Mouse (Mus musculus): ENCODE data around the gene Rhoa.

DNA sequence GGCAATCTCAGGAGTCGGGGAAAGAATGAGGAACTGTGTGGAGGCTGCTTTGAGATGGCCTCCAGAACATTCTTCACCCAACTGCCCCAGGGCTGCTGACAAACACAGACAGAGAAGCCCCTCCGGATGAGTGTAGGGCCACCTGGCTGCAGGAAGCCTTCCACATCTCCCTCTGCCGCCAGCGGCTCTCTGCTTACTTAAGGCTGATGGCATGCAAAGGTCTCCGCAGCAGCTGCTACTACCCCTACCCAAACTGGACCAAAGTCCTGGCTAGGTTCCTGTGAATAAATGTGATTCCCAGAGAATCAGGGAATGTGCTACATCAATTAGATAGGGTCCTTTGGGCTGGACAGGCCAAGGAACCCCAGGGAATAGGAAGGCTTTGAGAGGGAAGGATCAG lies 33.2 kb upstream of the Rhoa start:
- TF ChIP-seq POLR2A (IDR thresholded peaks at IDR 0.05; ENCODE audit: insufficient read depth, low read depth, low read length) = no peak
- TF ChIP-seq CTCF (IDR thresholded peaks at IDR 0.05) = no peak
